Mouse (Mus musculus): ENCODE measurements around the gene H3f3b.
"Not testable (repeated sequence)": the region's sequence is repeated elsewhere in the genome, so short reads cannot be mapped to it uniquely, and the experiment has no call there.

DNA sequence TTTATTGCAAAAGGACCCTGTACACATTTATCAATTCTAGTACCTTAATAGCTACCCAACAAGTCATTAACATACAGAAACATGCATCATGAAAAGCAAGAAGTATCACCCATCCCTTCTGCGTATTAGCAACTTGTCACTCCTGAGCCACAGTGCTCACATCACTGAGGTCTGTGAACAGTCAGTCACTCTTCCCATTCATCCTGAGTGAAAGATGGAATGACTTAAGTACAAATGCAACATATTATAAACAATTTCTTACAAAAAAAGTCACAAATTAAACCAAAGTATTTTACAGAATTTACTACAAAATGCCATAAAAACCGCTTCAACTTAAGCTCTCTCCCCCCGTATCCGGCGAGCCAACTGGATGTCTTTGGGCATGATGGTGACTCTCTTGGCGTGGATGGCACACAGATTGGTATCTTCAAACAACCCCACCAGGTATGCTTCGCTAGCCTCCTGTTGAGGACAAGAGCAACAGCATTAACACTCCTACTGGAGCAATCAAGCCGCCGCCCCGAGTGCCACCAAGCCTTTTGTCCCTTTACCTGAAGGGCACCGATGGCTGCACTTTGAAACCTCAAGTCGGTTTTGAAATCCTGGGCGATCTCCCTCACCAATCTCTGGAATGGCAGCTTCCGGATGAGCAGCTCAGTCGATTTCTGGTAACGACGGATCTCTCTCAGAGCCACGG is 4.5 kb downstream of the H3f3b start:
- not testable (repeated sequence) for TF ChIP-seq POLR2A (IDR thresholded peaks at IDR 0.05; ENCODE audit: low read depth, low read length); CTCF (IDR thresholded peaks at IDR 0.05; ENCODE audit: extremely low read depth, insufficient read depth, insufficient read length, insufficient replicate concordance)

Data from spleen, adult 2 months (tissue).